Mouse (Mus musculus): ENCODE results near the gene Pou3f3.

Pou3f3 gene

GRCm38 (mm10) chr1:42694665-42695577 is 647 bp upstream of the Pou3f3 start:
- DNase-seq (ENCODE audit: low read depth, low spot score): no peak

DNA sequence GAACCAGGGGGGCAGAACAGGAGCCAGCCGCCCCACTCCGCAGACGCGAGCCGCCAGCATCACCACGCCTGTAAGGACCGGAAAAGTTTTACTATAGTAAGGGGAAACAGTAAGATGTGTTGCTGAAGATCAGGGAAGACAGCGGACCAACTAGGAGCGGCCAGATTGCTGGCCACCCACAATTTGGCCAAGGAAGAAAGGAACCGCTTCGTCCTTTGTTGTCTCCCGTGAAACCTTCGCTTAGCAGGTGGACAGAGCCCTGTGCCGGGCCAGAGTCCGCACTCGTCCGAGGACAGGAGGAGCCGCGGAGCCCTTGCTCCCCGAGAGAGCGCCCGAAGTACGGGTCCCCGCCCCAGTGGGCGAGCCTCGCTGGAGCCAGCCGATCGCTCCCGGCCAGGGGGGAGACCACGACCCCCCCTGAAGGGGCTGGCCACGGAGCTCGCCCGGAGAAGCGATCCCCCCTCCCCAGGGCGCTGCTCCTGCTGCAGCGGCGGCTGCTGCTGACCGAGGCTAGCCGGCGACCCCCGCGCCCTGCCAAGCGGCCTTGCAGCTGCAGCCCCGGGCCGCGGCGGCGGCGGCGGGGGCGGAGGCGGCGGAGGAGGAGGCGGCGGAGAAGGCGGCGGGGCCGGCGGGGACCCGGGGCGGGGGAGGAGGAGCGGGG is 933 bp downstream of the Pou3f3 start:
- no peak for DNase-seq (ENCODE audit: low read depth, low spot score)

DNA sequence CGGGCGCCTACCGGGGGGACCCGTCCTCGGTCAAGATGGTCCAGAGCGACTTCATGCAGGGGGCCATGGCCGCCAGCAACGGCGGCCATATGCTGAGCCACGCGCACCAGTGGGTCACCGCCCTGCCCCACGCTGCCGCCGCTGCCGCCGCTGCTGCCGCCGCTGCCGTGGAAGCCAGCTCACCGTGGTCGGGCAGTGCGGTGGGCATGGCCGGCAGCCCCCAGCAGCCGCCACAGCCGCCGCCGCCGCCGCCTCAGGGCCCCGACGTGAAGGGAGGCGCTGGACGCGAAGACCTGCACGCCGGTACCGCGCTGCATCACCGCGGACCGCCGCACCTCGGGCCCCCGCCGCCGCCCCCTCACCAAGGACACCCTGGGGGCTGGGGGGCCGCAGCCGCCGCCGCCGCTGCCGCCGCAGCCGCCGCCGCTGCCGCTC is 1.8 kb downstream of the Pou3f3 start:
- no peak for DNase-seq (ENCODE audit: low read depth, low spot score)

DNA sequence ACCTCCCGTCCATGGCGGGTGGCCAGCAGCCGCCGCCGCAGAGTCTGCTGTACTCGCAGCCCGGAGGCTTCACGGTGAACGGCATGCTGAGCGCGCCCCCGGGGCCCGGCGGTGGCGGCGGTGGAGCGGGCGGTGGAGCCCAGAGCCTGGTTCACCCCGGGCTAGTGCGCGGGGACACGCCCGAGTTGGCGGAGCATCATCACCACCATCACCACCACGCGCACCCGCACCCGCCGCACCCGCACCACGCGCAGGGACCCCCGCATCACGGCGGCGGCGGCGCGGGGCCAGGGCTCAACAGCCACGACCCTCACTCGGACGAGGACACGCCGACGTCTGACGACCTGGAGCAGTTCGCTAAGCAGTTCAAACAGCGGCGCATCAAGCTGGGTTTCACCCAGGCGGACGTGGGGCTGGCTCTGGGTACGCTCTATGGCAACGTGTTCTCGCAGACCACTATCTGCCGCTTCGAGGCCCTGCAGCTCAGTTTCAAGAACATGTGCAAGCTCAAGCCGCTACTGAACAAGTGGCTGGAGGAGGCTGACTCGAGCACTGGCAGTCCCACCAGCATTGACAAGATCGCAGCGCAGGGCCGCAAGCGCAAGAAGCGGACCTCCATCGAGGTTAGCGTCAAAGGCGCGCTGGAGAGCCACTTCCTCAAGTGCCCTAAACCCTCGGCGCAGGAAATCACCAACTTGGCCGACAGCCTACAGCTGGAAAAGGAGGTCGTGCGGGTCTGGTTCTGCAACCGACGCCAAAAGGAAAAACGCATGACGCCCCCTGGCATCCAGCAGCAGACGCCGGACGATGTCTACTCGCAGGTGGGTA is 2.4 kb downstream of the Pou3f3 start:
- no peak for DNase-seq (ENCODE audit: low read depth, low spot score)

GRCm38 (mm10) chr1:42698584-42699333 is 3.2 kb downstream of the Pou3f3 start:
- no peak for DNase-seq (ENCODE audit: low read depth, low spot score)

DNA sequence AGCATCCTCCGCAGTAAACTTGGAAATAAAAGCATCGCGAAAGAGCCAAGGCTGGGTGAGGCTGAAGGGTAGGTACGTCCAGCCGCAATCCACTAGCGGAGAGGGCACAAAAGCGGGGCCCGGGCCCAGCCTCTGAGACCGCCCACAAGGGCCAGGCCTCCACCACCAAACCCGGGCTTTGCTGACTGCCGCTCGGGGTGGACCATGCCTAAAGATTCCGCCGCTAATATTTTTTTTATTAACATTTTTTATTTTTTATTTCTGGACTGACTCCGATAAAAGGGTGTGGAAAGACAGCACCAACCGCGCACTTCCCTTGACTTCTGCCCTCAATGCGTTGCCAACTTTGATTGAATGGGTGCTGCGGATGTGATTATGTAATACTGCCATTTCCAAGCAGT is 3.9 kb downstream of the Pou3f3 start:
- no peak for DNase-seq (ENCODE audit: low read depth, low spot score)

DNA sequence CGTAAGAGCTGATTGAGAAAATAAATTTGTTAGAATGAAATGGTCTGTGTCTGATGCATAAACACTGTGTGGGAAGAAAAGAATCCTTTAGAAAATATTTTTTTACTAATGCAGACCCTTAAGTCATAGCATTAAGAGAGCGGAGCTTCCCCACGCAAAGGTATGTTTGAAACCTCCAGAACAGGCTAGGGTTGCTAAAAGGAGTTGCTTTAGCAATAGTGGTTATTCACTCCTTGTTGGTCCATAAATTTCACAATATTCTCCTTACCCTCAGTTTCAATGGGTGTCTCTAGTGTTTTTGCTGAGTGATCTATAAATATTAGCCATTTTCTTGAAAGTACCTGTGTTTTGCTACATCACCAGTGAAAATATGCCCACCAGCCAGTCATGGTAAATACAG is 4.6 kb downstream of the Pou3f3 start:
- DNase-seq (ENCODE audit: low read depth, low spot score): no peak

- no peak for DNase-seq (ENCODE audit: low read depth, low spot score)
Measured at GRCm38 (mm10) chr1:42700815-42701214, 5.2 kb downstream of the Pou3f3 start.

DNA sequence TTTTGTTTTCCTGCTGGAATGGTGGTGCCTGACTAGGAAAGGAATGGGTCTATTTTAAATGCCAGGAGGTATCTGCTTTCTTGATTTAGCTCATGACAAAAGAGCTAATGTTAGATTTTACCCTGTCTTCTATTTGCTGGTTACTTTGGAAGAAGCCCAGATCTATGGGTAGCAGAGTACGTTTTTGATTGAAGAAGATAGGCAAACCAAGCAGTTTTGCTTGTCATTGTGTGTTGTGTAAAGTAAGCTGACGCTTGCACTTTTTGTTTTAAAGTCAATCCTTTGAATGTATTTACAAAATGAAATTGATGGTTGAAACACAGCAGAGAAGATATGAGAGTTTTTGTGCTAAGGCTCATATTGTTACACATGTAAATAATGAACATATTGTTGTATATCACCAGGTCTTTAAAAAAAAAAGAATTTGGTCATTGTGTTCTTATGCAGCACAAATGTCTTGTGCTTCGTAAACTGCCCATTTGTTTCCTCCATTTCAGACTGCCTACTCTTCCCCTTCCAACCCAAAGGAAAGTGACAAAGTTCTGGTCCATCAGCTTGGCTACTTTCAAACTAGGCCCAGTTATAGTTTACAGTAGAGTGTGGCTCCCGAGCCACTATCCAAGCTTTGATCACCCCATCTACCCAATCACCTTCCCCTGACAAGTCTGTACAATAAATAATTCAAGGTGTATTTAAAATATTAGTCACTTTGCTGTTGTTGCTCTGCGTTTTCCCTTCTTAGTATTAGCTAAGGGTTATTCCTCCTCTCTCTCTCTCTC is 6.5 kb downstream of the Pou3f3 start:
- DNase-seq (ENCODE audit: low read depth, low spot score): no peak

GRCm38 (mm10) chr1:42702984-42703383 is 7.4 kb downstream of the Pou3f3 start:
- no peak for DNase-seq (ENCODE audit: low read depth, low spot score)

- no peak for DNase-seq (ENCODE audit: low read depth, low spot score)
Measured at GRCm38 (mm10) chr1:42703424-42703823, 7.9 kb downstream of the Pou3f3 start.

DNA sequence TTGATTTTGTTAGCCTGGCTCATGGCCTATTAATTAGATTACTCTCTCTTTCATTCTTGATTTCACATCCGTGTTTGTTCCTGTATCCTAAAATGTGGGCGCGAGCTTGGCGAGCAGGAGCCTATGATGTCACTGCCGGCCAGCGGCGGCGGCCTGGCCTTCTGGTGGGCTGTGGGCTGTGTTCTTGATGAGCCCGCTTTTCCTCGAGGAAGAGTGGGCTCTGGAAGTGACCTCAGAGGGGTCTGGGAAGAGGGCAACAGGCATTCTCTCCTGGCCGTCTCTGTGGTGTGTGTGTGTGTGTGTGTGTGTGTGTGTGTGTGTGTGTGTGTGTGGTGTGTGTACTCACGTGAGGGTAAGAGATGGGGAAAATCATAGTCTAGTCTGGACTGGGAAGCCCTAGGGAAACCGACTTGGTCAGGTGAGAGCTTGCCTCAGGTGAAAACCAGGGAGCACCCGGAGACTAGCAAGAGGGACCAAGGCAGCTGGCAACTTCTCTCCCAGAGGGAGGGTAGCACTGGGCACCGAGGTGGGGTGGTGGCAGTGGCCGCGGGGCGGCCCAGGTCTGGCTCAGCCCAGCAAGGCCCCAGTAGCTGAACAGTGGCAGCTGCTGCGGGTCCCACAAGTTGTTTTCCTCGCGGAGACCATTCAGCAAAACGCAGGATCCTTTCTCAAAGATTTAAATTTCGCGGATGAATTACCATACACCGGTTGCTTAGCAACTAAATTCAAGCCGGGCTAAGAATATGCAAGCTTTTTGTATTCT is 8.5 kb downstream of the Pou3f3 start:
- DNase-seq (ENCODE audit: low read depth, low spot score): no peak

- DNase-seq (ENCODE audit: low read depth, low spot score): no peak
Measured at GRCm38 (mm10) chr1:42704981-42705810, 9.6 kb downstream of the Pou3f3 start.

DNA sequence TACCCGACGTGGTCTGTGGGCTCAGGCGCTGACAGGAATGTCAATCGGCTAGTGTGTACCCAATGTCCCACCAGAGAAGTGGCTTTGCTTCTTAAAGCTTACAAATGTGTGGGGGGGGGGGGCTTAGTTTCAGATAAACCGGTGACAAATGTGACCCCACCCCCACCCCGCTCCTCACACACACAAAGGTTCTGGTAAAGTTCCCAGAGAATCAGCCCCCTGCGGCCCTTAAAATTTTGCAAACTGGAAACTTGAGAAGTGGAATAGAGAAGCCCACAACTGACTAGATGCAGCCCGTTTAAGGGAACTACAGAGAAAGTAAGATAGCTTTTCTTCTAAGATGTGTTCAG is 10.2 kb downstream of the Pou3f3 start:
- DNase-seq (ENCODE audit: low read depth, low spot score): no peak

DNA sequence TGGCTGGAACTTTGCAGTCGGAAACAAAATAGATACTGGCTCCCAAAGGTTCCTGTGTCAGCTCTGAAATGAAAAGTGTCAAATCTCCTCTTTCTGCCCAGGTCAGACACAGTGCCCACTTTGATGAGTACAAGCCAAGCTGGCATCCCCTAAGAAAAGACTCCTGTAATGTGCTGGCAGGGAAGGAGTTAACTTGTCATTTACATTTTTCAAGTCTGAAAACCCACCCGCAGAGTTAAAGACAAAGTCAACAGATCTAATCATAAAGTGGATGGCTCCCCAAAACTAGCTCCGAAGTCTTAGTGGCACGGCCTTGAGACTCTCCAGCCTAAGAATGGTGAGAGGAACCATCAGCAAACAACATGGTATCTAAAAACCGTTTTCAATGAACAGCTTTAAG is 11.6 kb downstream of the Pou3f3 start:
- DNase-seq (ENCODE audit: low read depth, low spot score): no peak

DNA sequence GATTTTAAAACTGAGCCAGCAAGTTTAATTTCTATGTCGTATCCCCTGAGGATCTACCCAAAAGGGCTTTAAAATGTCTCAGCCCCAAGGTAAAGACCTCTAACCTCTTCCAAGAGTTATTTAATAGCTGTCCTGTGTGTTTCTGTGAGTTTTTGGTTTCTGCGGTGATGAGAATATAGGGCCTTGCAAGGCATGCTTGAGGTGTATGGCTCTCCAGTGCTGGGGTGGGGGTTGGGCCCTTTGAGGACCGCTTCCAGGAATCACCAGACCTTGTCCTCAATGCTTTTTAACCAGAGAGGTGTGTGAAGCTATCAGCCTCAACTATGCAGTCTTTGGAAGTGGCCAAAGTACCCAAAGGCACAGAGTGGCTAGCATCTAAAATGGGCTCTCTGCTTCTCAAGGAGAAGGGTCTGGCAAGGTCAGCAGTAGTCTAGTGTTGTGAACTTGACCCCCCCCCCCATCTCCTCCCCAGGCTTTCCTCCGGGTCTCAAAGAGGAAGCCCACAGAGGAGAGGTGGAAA is 12.1 kb downstream of the Pou3f3 start:
- DNase-seq (ENCODE audit: low read depth, low spot score): no peak

DNA sequence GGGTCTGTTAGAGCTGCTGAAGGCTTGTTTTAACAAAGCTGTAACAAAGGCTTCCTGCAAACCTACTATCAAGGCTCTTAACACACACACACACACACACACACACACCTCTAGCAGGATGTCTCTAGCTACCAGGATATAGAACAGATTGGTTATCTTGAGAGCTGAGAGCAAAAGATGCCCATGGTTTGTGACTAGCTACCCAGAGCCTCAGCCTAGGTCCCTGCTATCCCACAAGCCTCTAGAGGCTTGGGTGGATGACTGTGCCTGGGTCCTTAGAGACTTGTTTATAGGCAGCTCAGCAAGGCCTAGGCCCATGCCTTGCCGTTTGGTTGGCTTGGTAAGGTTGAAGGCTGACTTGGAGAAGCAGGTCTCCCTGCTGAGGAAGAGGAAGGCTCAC is 13.5 kb downstream of the Pou3f3 start:
- no peak for DNase-seq (ENCODE audit: low read depth, low spot score)

DNA sequence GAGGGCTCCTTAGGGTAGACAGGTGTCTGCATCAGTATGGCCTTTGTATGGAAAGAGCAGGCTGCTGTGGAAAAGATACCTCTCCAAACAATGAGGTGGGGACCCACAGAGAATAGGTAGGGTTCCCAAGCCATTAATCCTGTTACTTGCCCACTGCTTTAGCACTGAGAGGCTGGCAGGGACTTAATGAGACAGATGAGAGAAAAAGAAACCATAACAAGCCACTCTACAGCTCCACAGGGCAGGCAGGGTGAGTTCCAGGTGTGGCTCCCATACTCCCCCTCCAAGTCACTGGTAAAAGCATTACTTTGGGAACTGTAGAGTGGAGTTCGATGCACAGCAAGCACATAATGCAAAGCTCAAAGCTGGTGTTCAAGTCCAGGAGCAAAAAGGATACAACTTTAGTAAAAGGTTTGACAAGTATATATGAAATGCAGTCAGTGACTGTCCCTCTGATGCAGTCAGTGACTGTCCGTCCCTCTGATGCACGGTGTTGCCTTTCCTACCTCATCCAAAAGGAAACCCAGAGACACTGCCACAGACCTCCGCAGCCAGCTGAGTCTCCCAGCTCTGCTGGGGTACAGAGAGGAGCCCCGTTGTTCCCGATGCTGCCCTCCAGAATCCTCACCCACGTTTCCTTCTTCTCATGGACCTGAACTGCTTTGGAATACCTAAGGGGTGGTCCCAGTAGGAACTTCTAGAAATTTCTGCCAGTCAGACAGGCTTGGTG is 14.0 kb downstream of the Pou3f3 start:
- DNase-seq (ENCODE audit: low read depth, low spot score): no peak
